16 mouse cellular contexts compared by ENCODE assay signal in genomic region chr6:102326711-102327110, GRCm38 (mm10).
DNase-seq lines count a peak whose midpoint lies in the region.
"Had no signal": no experiment of that assay in that cellular context is flagged by ENCODE, and none has a peak within 500 bp of the region (broad histone marks: within the 10 kb centered on the region; RNA-seq: fewer than 3 reads in every experiment).

No protein-coding gene starts in this region.

- intact Hi-C loops in left cerebral cortex, postnatal 25 days (cut with DNase I): no loop called here

- DNase-seq in layer of hippocampus, adult 11-12 months (ENCODE audit: low spot score): peak; percentile 6
- no peak for DNase-seq in layer of hippocampus, postnatal 36 days
- DNase-seq in right cerebral cortex, adult 18-20 months: peak; percentile 28
- DNase-seq in right cerebral cortex, postnatal 14 days: no peak
- peak; percentile 13 to 80 for DNase-seq in left cerebral cortex, postnatal 25 days (ENCODE audit: low spot score in 2 of 2)
- DNase-seq in ovary, postnatal 14 days (ENCODE audit: low spot score): no peak
- no peak for DNase-seq in heart, postnatal 4 days
- DNase-seq: adrenal gland, adult 2 months; adrenal gland, postnatal 25 days; cerebellum, adult 11 months; cerebellum, adult 8-10 months; cerebellum, postnatal 14 days; embryo, embryonic 11 days; gastrocnemius, postnatal 10 days; heart, adult 18-20 months; heart, postnatal 14 days had no signal

Comparison
In these comparisons a context has a peak if more than half of its experiments do, and no peak if none do; other contexts are left out.
1. DNase-seq: peak in layer of hippocampus, adult 11-12 months (single experiment), right cerebral cortex, adult 18-20 months (single experiment) and left cerebral cortex, postnatal 25 days (2 of 2); none in layer of hippocampus, postnatal 36 days (0 of 2), right cerebral cortex, postnatal 14 days (single experiment), ovary, postnatal 14 days (single experiment) and heart, postnatal 4 days (single experiment).